Mouse (Mus musculus): Measurements from ENCODE around the gene Cst8. TPM values are rescaled to one million over a fixed set of nuclear protein-coding genes. Genes with fewer than 3 reads are reported as not detected.

The Cst8 gene
- not detected for total RNA-seq (2023)

GRCm38 (mm10) chr2:148798485-148798884 is at the start of gene Cst8:
TSS of gene Cst8 (plus strand) at chr2:148798785.

GRCm38 (mm10) chr2:148750058-148750457 is 48.5 kb upstream of the Cst8 start, which contains the start of gene Cstl1:
TSS of gene Cstl1 (plus strand) at chr2:148750358.

GRCm38 (mm10) chr2:148771397-148771796 is 27.2 kb upstream of the Cst8 start, which contains the start of gene Cst11:
TSS of gene Cst11 (minus strand) at chr2:148771497.

GRCm38 (mm10) chr2:148781709-148782108 is 16.9 kb upstream of the Cst8 start, which contains the start of gene 8030411F24Rik:
TSS of gene 8030411F24Rik (plus strand) at chr2:148782009.

GRCm38 (mm10) chr2:148789142-148789541 is 9.4 kb upstream of the Cst8 start, which contains the start of gene Cst12:
TSS of gene Cst12 (plus strand) at chr2:148789361.

GRCm38 (mm10) chr2:148819909-148820308 is 21.3 kb downstream of the Cst8 start, which contains the start of gene Cst13:
TSS of gene Cst13 (plus strand) at chr2:148820081.

GRCm38 (mm10) chr2:148834912-148835311 is 36.3 kb downstream of the Cst8 start, which contains the start of gene Cst9:
TSS of gene Cst9 (plus strand) at chr2:148835147.

Other genes starting within 250 kb of the Cst8 start
- 10 to 100 TPM; 17.8 to 21.2 TPM for gene Nxt1, start 126.2 kb upstream of the Cst8 start, total RNA-seq (2023)
- 10 to 100 TPM; 10.6 to 12.8 TPM for gene Gzf1, start 117.8 kb upstream of the Cst8 start, total RNA-seq (2023)
- under 1 TPM; 0.65 to 0.96 TPM for gene Napb, start 66.3 kb upstream of the Cst8 start, total RNA-seq (2023)
- gene Cstl1, start 48.4 kb upstream of the Cst8 start, total RNA-seq (2023), result not detected
- not detected for gene Cst11, start 27.3 kb upstream of the Cst8 start, total RNA-seq (2023)
- not detected for gene 8030411F24Rik, start 16.8 kb upstream of the Cst8 start, total RNA-seq (2023)
- not detected for gene Cst12, start 9.4 kb upstream of the Cst8 start, total RNA-seq (2023)
- not detected for gene Cst13, start 21.3 kb downstream of the Cst8 start, total RNA-seq (2023)
- not detected for gene Cst9, start 36.4 kb downstream of the Cst8 start, total RNA-seq (2023)
- not detected for gene 9230104L09Rik, start 66.3 kb downstream of the Cst8 start, total RNA-seq (2023)
- 100 to 1,000 TPM; 173 to 181 TPM for gene Cst3, start 76.9 kb downstream of the Cst8 start, total RNA-seq (2023)
- not detected for gene Gm1330, start 204.5 kb downstream of the Cst8 start, total RNA-seq (2023)
- gene Gm10750, start 218.5 kb downstream of the Cst8 start, total RNA-seq (2023), result not detected